Mouse (Mus musculus): ENCODE measurements around the gene Apopt1. TPM values are rescaled to one million over a fixed set of nuclear protein-coding genes. Genes with fewer than 3 reads are reported as not detected.
A peak's percentile ranks its signal among the peaks of the same experiment; 100 is the strongest.
"Not testable (repeated sequence)": the region's sequence is repeated elsewhere in the genome, so short reads cannot be mapped to it uniquely, and the experiment has no call there.

Apopt1 gene
- total RNA-seq, 2 experiments from 2014 or later, result 4.8 to 8.4 TPM

DNA sequence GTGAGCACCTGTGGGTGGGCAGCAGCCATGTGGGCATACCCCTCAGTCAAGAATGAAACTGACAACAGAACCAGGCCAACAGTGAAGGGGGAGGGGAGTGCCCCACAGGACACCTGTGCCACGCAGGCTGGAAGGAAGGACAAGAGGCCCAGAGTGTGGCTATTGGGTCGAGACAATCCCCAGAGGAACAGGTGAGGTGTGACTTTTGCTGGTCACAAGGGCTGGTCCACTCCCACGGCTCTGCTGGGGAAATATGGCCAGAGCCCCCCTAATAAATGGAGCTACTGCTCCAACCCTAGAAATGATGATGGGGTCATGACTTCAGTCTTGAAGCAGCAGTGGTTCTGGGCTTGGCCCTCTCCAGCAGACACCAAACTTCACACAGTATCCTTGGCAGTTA, 9.8 kb upstream of the Apopt1 start:
- no peak for ATAC-seq (replicated peaks; ENCODE audit: low FRiP score, poor library complexity, severe bottlenecking)

DNA sequence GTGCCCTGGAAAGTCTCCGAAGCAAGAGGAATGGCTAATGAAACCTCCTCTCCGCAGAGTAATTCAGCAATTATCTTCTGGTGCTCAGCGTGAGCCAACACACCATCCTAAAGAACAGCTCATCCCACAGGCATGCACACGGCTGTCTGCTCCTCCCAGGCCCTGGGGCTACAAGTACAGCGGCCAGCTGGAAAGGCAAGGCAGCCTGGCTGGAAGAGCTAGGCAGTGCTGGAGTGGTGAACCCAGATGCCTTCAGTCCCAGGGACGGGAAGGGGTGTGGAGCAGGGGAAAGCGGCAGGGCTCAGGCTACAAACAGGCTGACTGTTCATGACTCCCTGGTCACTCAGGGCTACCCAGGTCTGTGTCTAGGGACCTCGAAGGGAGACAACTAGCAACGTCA, 8.5 kb upstream of the Apopt1 start:
- no peak for ATAC-seq (replicated peaks; ENCODE audit: low FRiP score, poor library complexity, severe bottlenecking)

DNA sequence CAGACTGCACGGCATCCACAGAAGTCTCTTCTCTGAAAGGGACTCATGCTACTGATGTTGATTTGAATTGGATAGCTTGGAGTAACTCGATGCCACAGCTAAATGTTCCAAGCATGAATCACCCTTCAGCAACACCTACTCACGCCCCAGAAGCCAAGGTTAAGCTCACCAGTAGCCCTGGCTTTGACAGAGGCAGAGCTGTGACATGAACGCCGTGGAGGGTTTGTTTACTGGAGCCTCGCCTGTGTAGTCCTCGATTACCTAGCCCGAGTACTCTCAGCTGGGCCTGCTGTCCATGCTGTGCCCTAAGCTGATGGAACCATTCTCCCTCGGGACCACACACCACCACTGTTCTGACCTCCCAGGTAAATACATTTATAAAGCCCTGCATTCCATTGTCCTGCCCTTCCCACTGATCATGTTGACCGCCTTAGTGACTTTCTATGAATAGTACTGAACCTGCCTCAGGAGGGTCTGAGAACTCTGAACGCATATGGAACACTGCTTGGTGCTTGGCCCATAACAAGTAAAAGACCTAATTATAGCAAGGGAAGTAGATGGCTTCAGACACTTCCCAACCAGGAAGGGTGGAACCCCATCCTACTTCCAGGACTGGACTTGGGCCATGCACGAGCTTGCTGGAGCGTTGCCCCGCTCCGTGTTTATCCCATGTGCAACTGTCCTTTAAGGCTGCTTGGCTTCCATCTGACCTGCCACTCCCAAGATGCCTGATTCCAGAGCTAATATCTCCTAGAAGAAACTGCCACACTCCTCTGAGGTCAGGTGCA, 7.7 kb upstream of the Apopt1 start:
- no peak for ATAC-seq (replicated peaks; ENCODE audit: low FRiP score, poor library complexity, severe bottlenecking)

DNA sequence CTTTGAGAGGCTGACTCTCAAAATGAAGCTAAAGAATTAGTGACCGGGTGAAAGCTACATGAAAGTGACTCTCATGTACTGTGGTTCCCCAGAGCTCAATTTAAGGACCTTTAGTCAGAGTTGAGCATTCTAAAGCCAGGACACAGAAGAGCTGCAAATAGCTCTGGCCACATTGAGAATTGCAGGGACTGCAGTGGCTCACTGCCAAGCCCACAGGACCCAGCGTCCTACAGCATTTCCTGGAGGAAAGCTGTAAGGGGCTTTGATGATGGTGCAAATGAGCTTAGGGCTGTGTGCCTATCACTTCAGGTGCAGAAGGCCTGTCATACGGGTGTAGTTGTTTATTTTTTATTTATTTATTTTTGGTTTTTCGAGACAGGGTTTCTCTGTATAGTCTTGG, 4.9 kb upstream of the Apopt1 start:
- no peak for ATAC-seq (replicated peaks; ENCODE audit: low FRiP score, poor library complexity, severe bottlenecking)

DNA sequence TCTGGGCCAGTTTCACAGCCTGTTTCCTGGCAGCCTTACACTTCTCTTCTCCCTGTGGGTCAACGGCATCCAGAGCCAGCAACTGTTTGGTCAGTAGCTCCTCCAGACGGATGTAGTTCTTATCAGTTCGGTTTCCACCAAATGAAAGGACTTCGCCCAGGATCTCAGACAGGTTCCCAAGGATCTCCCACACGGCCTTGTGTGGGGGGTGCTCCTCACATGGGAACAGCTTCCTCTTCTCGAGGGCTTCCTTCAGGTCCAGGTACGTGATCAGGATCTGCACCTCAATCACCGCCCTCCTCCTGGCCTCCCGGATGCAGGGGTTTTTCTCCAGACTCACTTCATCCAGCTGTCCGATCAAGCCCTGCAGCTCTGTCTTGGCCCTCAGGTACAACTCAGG, 3.0 kb upstream of the Apopt1 start:
- ATAC-seq (replicated peaks; ENCODE audit: low FRiP score, poor library complexity, severe bottlenecking), result no peak

DNA sequence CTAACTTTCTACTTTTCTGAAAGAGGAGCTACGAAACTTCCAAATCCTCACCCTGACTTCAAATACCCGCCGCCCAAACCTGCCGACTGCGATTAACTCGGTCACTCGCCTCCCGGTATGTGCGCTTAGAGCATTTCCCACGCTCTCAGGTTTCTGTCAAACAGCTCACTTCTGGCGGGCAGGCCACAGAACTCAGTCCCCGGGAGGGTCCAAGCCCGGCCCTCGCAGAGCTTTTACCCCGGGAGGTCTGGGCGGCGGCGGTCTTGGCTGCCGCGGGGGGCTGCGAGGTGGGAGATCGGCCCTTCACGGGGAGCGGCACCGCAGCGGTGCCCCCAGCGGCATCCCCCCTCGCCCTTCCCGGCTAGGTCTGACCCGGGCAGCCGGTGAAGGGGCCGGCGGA, 585 bp upstream of the Apopt1 start:
- no peak for ATAC-seq (replicated peaks; ENCODE audit: low FRiP score, poor library complexity, severe bottlenecking)

DNA sequence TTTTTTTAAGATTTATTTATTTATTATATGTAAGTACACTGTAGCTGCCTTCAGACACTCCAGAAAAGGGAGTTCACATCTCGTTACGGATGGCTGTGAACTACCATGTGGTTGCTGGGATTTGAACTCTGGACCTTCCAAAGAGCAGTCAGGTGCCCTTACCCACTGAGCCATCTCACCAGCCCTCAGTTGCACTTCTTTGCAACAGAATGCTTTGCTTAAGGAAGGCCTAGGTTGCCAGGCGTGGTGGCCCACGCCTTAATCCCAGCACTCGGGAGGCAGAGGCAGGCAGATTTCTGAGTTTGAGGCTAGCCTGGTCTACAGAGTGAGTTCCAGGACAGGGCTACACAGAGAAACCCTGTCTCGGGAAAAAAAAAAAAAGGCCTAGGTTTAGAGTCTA, 819 bp downstream of the Apopt1 start:
- ATAC-seq (replicated peaks; ENCODE audit: low FRiP score, poor library complexity, severe bottlenecking), result not testable (repeated sequence)

DNA sequence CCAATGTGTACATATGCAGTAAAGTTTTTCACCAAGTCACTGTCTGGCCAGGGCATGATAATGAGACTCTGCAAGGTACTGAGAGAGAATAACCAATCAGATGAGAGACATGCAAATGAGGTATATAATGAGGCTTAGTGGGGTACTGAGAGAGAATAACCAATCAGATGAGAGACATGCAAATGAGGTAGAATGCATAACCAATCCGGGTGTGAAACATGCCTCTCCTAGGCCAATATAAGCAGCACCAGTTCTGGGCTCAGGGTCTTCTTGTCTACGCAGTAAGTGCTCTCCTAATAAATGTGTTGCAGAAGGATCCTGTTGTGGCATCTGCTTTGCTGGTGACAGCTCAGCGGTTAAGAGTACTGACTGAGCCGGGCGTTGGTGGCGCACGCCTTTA, 3.4 kb downstream of the Apopt1 start:
- no peak for ATAC-seq (replicated peaks; ENCODE audit: low FRiP score, poor library complexity, severe bottlenecking)

DNA sequence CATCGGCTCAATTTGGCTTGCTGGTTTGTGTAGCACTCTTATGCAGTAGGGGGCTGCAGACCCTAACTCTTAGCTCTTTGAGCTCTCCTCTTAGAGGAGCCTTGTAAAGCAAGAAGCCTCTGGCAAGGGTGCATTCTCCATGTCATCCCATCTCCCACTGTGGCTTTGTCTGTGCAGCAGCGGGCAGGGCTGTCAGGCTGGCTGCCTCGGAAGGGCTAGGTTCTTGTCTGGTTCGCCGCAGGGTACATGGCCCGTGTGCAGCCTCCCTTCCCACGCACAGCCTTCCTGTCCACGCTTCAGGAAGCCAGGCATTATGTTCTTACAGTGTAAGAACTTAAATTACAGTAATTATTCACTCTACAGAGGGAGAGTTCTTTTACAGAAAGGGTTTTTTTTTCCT, 5.6 kb downstream of the Apopt1 start:
- no peak for ATAC-seq (replicated peaks; ENCODE audit: low FRiP score, poor library complexity, severe bottlenecking)

DNA sequence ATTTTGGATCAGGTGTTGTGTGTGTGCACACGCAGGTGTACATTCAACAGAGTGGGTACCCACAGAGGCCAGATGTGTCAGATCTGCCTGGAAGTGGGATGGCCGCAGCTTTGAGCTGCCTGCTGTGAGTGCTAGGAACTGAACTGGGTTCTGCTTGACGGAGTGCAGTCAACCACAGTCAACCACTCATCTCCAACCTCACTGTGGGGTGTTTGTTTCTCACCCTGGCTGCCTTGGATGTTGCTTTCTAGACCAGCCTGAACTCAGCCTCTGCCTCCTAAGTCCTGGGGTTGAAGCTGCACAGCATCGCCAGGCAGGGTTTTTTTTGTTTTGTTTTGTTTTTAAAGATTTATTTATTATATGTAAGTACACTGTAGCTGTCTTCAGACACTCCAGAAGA, 7.2 kb downstream of the Apopt1 start:
- ATAC-seq (replicated peaks; ENCODE audit: low FRiP score, poor library complexity, severe bottlenecking), result no peak

DNA sequence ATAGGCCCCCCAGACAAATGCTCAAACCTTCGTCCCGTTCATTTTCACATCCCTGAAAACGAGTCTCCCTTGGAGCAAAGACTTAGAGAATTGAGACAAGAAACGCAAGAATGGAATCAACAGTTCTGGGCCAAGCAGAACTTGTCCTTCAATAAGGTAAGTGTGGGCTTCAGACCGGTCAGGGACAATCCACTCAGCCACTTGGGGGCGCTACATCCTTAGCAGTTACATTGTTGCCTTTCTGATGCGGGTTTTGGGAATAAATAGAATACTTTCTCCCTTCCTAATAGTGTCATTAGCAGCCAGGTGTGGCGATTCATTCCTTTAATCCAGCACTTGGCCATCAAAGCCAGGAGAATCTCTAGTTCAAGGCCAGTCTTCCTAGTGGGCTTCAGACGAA, 9.6 kb downstream of the Apopt1 start:
- no peak for ATAC-seq (replicated peaks; ENCODE audit: low FRiP score, poor library complexity, severe bottlenecking)

DNA sequence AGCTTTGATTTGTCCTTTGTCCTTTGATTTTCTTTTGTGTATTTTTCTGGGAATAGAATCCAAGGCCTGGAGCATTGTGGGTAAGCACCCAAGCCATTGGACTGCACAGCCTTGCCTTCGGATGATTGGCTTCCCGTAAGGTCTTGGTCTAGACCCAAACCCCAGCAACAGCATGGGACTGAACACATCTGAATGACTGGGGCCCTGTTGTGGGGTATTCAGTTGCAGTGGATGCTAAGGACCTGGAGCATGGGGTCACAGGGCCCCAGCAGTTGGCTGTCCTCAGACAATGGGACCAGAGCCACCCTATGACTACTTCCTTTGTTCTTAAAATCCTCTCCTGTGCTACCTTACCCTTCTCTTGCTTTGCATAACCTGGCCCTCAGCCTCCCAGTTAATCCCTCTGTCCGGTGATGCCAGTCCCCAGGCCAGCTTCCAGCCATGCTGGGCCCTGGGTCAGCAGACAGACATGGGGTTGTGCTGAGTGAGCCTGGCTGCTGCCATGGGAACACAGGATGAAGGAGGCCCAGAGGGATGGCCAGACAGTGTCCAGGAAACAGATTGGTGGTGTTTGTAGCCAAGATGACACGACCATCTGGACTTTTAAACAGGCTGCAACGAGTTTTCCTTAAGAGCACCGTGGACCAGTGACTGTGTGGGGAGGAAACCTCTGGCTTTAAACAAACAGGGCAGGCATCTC, 11.7 kb downstream of the Apopt1 start:
- no peak for ATAC-seq (replicated peaks; ENCODE audit: low FRiP score, poor library complexity, severe bottlenecking)

DNA sequence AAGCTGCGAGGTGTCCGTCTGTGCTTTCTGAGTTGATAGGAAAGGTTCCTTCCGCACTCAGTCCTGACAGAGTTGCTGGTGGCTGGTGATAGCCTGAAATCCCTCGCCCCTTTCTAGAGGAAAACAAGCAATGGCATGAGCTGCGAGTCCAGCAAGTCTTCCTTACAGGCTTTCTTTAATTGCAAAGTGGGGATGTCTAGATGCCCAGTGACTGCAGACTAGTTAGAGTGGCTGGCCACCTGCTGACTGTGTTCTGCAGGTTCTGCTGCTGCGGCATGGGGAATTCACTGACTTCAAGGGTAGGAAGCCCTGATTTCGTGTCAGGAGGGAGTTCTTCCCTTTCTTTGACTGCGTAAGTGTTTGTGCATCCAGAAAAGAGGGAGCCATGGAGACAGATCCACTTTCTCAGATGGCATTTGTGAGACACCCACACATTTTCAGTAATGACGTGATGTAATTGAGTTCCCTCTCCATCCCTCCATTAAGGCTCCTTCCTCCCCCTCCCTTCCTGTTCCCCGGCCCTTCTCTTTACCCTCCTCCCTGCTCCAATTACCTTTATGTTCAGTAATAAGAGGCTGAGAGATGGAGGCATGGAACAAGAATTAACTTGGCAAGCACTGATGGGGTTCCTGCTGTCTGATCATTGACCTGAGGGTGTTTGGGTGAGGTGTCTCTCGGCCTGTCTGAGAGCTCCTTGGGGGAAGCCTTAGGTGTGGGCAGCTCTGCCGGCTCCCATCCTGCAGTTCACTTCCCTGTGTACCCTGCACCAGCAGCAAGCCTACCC, 12.5 kb downstream of the Apopt1 start:
- no peak for ATAC-seq (replicated peaks; ENCODE audit: low FRiP score, poor library complexity, severe bottlenecking)

DNA sequence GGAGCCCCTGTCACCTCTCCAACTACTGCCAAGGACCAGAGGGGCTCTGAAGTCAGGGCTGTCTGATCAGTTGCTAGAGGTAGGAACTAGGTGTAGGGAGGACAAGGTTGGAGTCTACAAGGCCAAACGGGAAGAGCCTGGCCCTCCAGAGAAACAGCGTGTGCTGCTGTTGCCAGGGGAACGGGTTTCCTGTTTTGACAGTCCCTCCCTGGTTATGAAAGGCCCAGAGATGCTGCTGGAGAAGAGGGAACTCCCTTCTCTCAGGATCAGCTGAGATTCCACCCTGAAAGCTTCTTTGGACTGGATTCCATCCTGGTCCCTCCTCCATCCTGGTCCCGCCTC, 13.0 kb downstream of the Apopt1 start:
- no peak for ATAC-seq (replicated peaks; ENCODE audit: low FRiP score, poor library complexity, severe bottlenecking)

DNA sequence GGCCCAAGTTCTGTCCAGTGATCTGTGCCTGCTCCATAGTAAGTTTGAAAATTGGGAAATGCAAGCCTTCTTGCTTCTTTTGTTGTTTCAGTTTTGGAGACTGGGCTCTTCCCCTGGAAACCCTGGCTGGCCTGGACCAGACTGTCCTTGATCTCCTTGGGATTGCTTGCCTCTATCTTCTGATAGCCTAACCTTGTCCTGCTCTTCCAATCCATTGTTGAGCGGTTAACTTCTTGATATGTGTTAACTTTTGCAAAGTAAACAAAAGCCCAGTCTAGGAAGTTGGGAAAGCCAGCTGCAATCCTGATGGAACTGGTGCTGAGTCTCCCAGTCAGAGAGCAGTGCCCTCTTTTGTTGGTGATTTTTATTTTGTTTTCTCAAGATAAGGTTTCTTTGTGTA, 14.9 kb downstream of the Apopt1 start:
- no peak for ATAC-seq (replicated peaks; ENCODE audit: low FRiP score, poor library complexity, severe bottlenecking)

DNA sequence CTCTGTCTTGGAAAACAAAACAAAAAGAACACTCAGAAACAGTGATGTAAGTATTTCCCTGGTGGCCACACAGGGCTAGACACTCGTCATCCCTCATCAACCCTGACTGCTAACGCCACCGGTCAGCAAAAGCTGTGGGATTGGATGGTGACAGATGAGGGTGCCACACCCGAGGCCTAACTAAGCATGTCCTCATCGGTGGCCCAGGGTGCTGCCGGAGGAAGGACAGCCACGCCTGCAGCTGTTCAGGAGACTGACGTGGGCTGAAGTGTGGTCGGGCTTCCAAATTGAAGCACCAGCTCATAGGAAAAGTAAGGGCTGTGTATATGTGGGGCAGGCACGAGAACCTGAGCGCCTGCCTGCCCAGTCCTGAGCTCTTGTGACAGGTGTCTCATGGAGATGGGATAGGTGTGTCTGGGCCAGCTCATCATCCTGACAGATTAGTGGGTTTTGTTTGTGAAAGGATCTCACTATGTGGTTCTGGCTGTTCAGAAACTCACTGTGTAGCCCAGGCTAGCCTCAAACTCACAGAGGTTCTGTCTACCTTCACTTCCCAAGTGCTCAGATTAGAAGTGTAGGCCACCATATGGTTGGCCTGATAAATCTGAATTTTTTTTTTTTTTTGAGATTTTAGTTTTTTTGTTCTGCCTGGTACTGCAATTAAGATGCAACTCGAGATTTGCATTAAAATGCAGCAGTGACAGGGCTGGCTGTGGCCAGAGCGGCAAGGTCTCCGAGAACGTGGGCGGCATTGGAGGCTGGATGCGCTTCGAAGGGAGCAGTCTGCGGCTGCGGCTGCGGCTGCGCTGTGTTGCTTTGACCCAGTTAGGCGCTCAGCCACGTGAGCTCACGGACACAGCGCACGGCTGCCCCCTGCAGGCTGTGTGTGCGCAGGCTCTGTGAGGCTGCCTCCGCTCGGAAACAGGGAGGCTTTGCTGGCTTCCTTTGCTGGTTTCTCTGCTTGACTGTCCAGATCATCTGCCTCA, 19.1 kb downstream of the Apopt1 start:
- ATAC-seq (replicated peaks; ENCODE audit: low FRiP score, poor library complexity, severe bottlenecking), result peak; percentile 94

DNA sequence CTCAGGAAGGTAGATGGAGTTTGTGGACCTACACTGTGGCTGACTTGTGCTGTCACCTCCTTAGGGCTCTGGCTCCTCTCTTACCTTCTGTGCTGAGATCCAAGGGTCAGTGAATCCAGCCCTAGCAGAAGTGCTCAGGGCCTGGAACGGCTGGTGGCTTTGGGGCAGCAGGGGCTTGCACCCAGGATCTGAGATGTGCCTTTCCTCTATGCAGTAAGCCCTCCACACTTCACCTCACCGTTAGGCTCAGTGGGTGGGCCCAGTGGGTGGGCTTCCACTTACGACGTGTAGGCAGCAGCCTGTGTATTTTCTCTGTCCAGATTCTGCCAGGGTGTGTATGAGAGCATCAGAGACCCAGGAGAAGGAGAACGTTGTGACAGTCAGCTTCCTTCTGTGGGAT, 19.9 kb downstream of the Apopt1 start:
- ATAC-seq (replicated peaks; ENCODE audit: low FRiP score, poor library complexity, severe bottlenecking), result 0 out of 2 replicates have a peak, but pooled peaks have one; percentile 11

DNA sequence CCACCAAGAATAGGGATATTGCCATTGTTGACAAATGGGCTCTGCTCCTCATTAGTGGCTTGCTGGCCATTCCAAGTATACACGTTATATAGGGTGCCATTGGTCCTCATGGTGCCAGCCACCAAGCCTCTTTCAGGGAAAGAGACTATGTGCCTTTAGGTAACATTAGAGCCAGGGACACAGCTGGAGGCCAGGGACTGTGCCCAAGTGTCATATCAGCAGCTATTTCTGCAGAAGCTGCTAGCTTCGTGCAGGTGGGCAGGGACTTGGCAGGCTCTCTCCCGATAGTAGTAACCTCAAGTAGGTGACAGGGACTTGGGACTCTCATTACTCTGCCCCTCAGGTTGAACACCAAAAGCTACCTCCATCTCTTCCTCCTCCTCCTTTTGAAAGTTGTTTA, 21.9 kb downstream of the Apopt1 start:
- ATAC-seq (replicated peaks; ENCODE audit: low FRiP score, poor library complexity, severe bottlenecking), result no peak

DNA sequence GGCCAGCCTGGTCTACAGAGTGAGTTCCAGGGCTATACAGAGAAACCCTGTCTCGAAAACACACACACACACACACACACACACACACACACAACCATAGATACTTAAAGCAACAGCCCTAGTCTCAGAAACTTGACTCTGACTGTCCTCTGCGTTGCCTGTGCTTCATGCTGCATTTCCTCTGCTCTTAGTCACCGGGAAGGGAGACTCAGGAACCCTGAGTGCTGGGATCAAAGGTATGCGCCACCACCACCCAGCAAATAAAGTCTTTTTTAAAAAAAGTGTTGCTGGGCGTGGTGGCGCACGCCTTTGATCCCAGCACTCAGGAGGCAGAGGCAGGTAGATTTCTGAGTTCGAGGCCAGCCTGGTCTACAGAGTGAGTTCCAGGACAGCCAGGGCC, 23.6 kb downstream of the Apopt1 start:
- not testable (repeated sequence) for ATAC-seq (replicated peaks; ENCODE audit: low FRiP score, poor library complexity, severe bottlenecking)

DNA sequence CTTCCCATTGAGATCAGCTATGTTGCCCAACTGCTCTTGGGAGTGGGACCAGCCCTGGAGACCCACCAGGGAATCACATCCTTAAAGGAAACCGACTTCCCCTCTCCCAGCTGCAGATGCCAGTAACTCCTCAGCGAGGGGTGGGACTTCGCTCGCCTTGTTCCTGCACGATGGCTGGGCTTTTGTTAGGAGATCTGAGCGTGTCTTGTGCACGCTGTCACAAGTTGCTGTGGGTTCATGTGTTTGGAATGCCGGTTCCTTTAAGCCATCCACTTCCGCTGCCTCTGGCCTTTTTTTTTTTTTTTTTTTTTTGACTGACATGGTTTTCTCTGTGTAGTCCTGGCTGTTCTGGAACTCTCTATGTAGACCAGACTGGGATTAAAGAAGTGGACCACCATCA, 24.3 kb downstream of the Apopt1 start:
- ATAC-seq (replicated peaks; ENCODE audit: low FRiP score, poor library complexity, severe bottlenecking), result no peak
